Mouse (Mus musculus) C3H10T1/2 (cell line): ENCODE results near the gene Helb. TPM values are rescaled to one million over a fixed set of nuclear protein-coding genes. Genes with fewer than 3 reads are reported as not detected.

ENCODE experiments used
- polyA plus RNA-seq, 2 experiments: library from polyadenylated mRNA; unstranded; fragments of >200 nt; fragmentation: generic; extraction: Trizol; gene quantifications; one replicate each; pipeline ENCODE4 v1.2.1; 2012; ENCODE audit warnings: missing spikeins in 2 of 2

The Helb gene
- 1 to 10 TPM in 1 of 2 experiments, under 1 TPM in 1; 0.62 to 5.5 TPM for polyA plus RNA-seq

DNA sequence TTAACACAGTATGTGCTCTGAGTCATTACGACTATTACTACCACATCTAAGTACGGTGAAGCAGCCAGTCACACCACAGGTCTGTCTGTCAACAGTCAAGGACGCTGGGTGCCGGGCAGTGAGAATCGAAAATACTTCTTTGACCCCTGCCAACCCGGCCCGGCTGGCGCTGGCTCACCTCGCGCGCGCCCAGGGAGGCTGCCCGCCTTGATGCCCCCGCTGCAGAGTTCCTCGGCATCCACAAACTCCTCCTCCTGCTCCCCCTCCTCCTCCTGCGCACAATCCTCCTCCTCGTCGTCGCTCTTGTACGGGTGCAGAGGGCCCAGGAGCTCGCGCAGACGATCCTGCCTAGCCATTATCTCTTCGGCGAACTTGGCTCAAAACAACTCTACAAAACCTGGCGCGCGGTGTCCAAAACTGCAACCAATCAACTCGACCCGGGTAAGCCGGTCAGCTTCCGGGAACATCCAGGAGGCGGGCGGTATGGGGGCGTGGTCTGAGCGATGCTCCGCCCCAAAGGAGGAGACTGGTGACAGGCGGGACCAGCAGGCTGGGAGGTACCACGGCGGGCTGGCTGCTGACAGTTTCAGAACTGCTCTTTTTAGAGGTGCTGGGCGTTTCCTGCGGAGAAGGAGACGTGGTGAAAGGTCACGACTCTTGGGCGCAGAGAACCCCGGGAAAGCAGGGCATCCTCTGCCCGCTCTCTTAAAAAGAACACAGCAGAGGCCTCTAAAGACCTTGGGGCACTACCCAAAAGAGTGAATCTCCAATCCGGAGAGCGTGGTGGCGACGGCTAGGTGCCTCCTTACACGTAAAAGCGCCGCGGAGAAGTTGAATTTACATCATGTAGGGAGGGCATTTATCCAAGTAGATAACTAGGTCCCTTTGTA, at the start of gene Helb:
Helb (minus strand) TSS at position 481 of the 890 bp plus-strand sequence.

Other genes starting within 250 kb of the Helb start
- 100 to 1,000 TPM in 1 of 2 experiments, 10 to 100 TPM in 1; 73.9 to 161 TPM for gene Tmbim4, start 88.6 kb upstream of the Helb start, polyA plus RNA-seq
- gene Irak3, start 89.1 kb upstream of the Helb start, polyA plus RNA-seq: 1 to 10 TPM in 1 of 2 experiments, under 1 TPM in 1; 0.04 to 1.0 TPM
- 10 to 100 TPM; 11.6 to 36.8 TPM for gene Llph, start 114.1 kb upstream of the Helb start, polyA plus RNA-seq